Mouse (Mus musculus): Measurements from ENCODE around the gene Slc4a1. TPM values are rescaled to one million over a fixed set of nuclear protein-coding genes. Genes with fewer than 3 reads are reported as not detected.
"Not testable (repeated sequence)": the region's sequence is repeated elsewhere in the genome, so short reads cannot be mapped to it uniquely, and the experiment has no call there.

Slc4a1 gene
- total and polyA plus RNA-seq, 2 experiments: 0.10 to 0.65 TPM

- Histone ChIP-seq H3K79me2 (ENCODE audit: control insufficient read depth, insufficient read depth, low read length) (no peaks in the 10 kb centered on the region), H3K27ac (replicated peaks; ENCODE audit: insufficient read depth, low read depth, low read length) (peak overlapping the region; percentile 99), H3K4me3 (ENCODE audit: insufficient read depth, low read depth, low read length) (peak overlapping the region; percentile 72), H3K4me1 (ENCODE audit: control insufficient read depth, insufficient read depth, low read length) (peaks cover 5% of the 10 kb centered on the region), H3K9ac (ENCODE audit: low read depth, low read length) (peak overlapping the region; percentile 77), H3K36me3 (ENCODE audit: control insufficient read depth, insufficient read depth, low read length) (no peaks in the 10 kb centered on the region), H3K27me3 (ENCODE audit: control insufficient read depth, insufficient read depth, low read length) (no peaks in the 10 kb centered on the region)
- no peak for TF ChIP-seq POLR2A (IDR thresholded peaks at IDR 0.05; ENCODE audit: extremely low read depth, insufficient read depth, low read length)
- WGBS: 5% methylated on average over 15 of the region's 15 CpGs
- DNase-seq (ENCODE audit: extremely low read depth, low read depth, low spot score): peak; percentile 87
Observed at GRCm38 (mm10) chr11:102392441-102393237, 26.6 kb upstream of the Slc4a1 start.

DNA sequence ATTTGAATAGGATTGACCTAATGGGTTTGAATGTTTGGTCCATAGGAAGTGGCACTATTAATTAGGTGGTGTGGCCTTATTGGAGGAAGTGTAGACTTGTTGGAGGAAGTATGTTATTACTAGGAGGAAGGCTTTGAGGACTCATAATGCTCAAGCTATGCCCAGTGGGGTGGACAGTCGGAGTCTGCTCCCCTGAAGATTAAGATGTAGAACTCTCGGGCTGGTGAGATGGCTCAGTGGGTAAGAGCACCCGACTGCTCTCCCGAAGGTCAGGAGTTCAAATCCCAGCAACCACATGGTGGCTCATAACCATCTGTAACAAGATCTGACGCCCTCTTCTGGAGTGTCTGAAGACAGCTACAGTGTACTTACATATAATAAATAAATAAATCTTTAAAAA, 23.4 kb upstream of the Slc4a1 start:
- H3K27ac ChIP-seq (replicated peaks; ENCODE audit: insufficient read depth, low read depth, low read length); DNase-seq (ENCODE audit: extremely low read depth, low read depth, low spot score); H3K4me1 ChIP-seq (ENCODE audit: control insufficient read depth, insufficient read depth, low read length); H3K36me3 ChIP-seq (ENCODE audit: control insufficient read depth, insufficient read depth, low read length); H3K4me3 ChIP-seq (ENCODE audit: insufficient read depth, low read depth, low read length); H3K79me2 ChIP-seq (ENCODE audit: control insufficient read depth, insufficient read depth, low read length); H3K9ac ChIP-seq (ENCODE audit: low read depth, low read length); H3K27me3 ChIP-seq (ENCODE audit: control insufficient read depth, insufficient read depth, low read length): not testable (repeated sequence)
- 92% methylated on average over 4 of the region's 5 CpGs for WGBS

DNA sequence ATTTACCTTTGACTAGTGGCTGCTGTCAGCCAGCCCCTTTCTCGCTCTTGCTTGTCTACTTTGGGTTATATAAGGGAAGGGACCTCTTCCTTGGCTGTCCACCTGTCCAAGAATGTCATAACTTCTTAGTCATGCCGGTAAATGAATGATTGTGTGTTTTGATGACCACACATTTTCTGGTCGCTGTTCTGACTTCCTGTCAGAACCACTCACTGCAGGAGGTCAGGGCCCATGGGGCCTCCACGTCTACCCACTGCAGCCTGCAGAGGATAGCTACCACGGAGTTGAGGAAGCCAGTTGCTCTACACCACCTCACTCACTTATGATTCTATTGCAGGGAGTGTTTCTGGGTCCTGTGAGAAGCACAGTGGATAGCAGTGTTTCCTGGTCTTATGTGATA, 20.1 kb upstream of the Slc4a1 start:
- TF ChIP-seq CTCF (IDR thresholded peaks at IDR 0.05; ENCODE audit: low read depth, low read length) (no peak), POLR2A (IDR thresholded peaks at IDR 0.05; ENCODE audit: extremely low read depth, insufficient read depth, low read length) (no peak)
- no peaks in the 10 kb centered on the region for H3K27me3 ChIP-seq (ENCODE audit: control insufficient read depth, insufficient read depth, low read length)
- H3K4me3 ChIP-seq (ENCODE audit: insufficient read depth, low read depth, low read length): no peak overlapping the region
- 73% methylated on average over 5 of the region's 5 CpGs for WGBS
- peaks cover 4% of the 10 kb centered on the region for H3K4me1 ChIP-seq (ENCODE audit: control insufficient read depth, insufficient read depth, low read length)
- DNase-seq (ENCODE audit: extremely low read depth, low read depth, low spot score): no peak
- no peak overlapping the region for H3K27ac ChIP-seq (replicated peaks; ENCODE audit: insufficient read depth, low read depth, low read length)
- no peak overlapping the region for H3K9ac ChIP-seq (ENCODE audit: low read depth, low read length)
- no peaks in the 10 kb centered on the region for H3K79me2 ChIP-seq (ENCODE audit: control insufficient read depth, insufficient read depth, low read length)
- no peaks in the 10 kb centered on the region for H3K36me3 ChIP-seq (ENCODE audit: control insufficient read depth, insufficient read depth, low read length)

GRCm38 (mm10) chr11:102385075-102385474, 19.1 kb upstream of the Slc4a1 start:
- no peaks in the 10 kb centered on the region for H3K27me3 ChIP-seq (ENCODE audit: control insufficient read depth, insufficient read depth, low read length)
- H3K36me3 ChIP-seq (ENCODE audit: control insufficient read depth, insufficient read depth, low read length): no peaks in the 10 kb centered on the region
- H3K79me2 ChIP-seq (ENCODE audit: control insufficient read depth, insufficient read depth, low read length): no peaks in the 10 kb centered on the region
- peaks cover 5% of the 10 kb centered on the region for H3K4me1 ChIP-seq (ENCODE audit: control insufficient read depth, insufficient read depth, low read length)
- H3K4me3 ChIP-seq (ENCODE audit: insufficient read depth, low read depth, low read length): no peak overlapping the region
- DNase-seq (ENCODE audit: extremely low read depth, low read depth, low spot score): no peak
- TF ChIP-seq POLR2A (IDR thresholded peaks at IDR 0.05; ENCODE audit: extremely low read depth, insufficient read depth, low read length): no peak
- TF ChIP-seq CTCF (IDR thresholded peaks at IDR 0.05; ENCODE audit: low read depth, low read length): no peak
- WGBS: 63% methylated on average over 4 of the region's 4 CpGs
- H3K9ac ChIP-seq (ENCODE audit: low read depth, low read length): no peak overlapping the region
- no peak overlapping the region for H3K27ac ChIP-seq (replicated peaks; ENCODE audit: insufficient read depth, low read depth, low read length)

GRCm38 (mm10) chr11:102384418-102384817, 18.4 kb upstream of the Slc4a1 start:
- WGBS: 81% methylated on average over 2 of the region's 2 CpGs
- Histone ChIP-seq H3K4me3 (ENCODE audit: insufficient read depth, low read depth, low read length) (no peak overlapping the region), H3K9ac (ENCODE audit: low read depth, low read length) (no peak overlapping the region), H3K27ac (replicated peaks; ENCODE audit: insufficient read depth, low read depth, low read length) (no peak overlapping the region), H3K4me1 (ENCODE audit: control insufficient read depth, insufficient read depth, low read length) (peaks cover 5% of the 10 kb centered on the region), H3K79me2 (ENCODE audit: control insufficient read depth, insufficient read depth, low read length) (no peaks in the 10 kb centered on the region), H3K27me3 (ENCODE audit: control insufficient read depth, insufficient read depth, low read length) (no peaks in the 10 kb centered on the region), H3K36me3 (ENCODE audit: control insufficient read depth, insufficient read depth, low read length) (no peaks in the 10 kb centered on the region)
- no peak for DNase-seq (ENCODE audit: extremely low read depth, low read depth, low spot score)
- no peak for TF ChIP-seq POLR2A (IDR thresholded peaks at IDR 0.05; ENCODE audit: extremely low read depth, insufficient read depth, low read length)
- TF ChIP-seq CTCF (IDR thresholded peaks at IDR 0.05; ENCODE audit: low read depth, low read length): no peak

DNA sequence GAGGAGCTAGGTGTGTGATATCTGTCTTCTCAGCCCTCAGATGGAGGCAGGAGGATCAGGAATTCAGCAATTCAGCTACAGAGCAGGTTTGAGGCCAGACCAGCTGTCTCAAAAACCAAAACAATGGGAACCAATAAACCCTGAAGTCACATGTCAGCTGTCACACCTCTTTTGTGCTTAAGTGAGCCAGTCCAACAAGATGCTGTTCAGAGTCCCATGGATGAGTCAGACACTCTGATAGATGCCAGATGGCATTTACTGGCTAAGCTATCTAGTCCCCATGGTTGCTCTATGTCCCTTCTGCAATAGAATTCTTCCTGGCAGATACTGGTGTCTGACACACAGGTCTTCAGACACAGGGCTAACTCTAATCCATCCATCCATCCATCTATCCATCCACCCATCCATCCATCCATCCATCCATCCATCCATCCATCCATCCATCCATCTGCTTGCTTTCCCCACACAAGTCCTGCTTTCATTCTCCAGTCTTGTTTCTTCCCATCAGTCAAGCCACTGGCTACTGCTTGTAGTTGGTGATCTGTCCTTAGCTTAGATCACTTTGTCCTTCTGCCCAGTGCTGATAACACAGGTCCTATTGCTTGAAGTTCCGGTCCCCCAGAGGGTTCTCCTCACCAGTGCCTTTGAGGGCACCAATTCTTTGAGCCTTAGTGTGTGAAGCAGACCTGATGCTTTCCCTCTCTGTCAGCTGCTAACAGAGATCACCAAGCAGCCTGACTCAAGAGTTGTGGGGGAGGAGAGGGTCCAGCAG, 17.5 kb upstream of the Slc4a1 start:
- Histone ChIP-seq H3K79me2 (ENCODE audit: control insufficient read depth, insufficient read depth, low read length) (no peaks in the 10 kb centered on the region), H3K4me3 (ENCODE audit: insufficient read depth, low read depth, low read length) (no peak overlapping the region), H3K27me3 (ENCODE audit: control insufficient read depth, insufficient read depth, low read length) (no peaks in the 10 kb centered on the region), H3K27ac (replicated peaks; ENCODE audit: insufficient read depth, low read depth, low read length) (no peak overlapping the region), H3K4me1 (ENCODE audit: control insufficient read depth, insufficient read depth, low read length) (peaks cover 5% of the 10 kb centered on the region), H3K36me3 (ENCODE audit: control insufficient read depth, insufficient read depth, low read length) (no peaks in the 10 kb centered on the region), H3K9ac (ENCODE audit: low read depth, low read length) (no peak overlapping the region)
- 96% methylated on average over 1 of the region's 1 CpGs for WGBS
- TF ChIP-seq CTCF (IDR thresholded peaks at IDR 0.05; ENCODE audit: low read depth, low read length): no peak
- no peak for TF ChIP-seq POLR2A (IDR thresholded peaks at IDR 0.05; ENCODE audit: extremely low read depth, insufficient read depth, low read length)
- DNase-seq (ENCODE audit: extremely low read depth, low read depth, low spot score): no peak

Data from liver, adult 2 months (tissue).